Mouse (Mus musculus) myocyte (in vitro differentiated cells): ENCODE results near the gene Efcab11. TPM values are rescaled to one million over a fixed set of nuclear protein-coding genes. Genes with fewer than 3 reads are reported as not detected.

Source experiments
- H3K27me3 ChIP-seq: one replicate; pipeline ENCODE4 v1.6.1; 2011; ENCODE audit not compliant: control insufficient read depth, insufficient read depth, insufficient read length
- H3K36me3 ChIP-seq: one replicate; pipeline ENCODE4 v1.6.1; 2011; ENCODE audit not compliant: control insufficient read depth, insufficient read depth
- H3K4me2 ChIP-seq: one replicate; pipeline ENCODE4 v1.6.1; 2011; ENCODE audit warnings: low read depth, control low read depth
- H3K4me3 ChIP-seq: one replicate; pipeline ENCODE4 v1.5.1; 2011; ENCODE audit warnings: mild to moderate bottlenecking, control low read depth, moderate library complexity
- H3K79me2 ChIP-seq: one replicate; pipeline ENCODE4 v1.6.1; 2011; ENCODE audit not compliant: control insufficient read depth, insufficient read depth
- H3ac ChIP-seq: one replicate; pipeline ENCODE4 v1.6.1; 2011; ENCODE audit not compliant: control insufficient read depth, insufficient read length
- CEBPB ChIP-seq: IDR thresholded peaks from 2 replicates; pipeline ENCODE4 v1.6.1; 2011; ENCODE audit warnings: mild to moderate bottlenecking, moderate library complexity; ENCODE audit not compliant: poor library complexity, insufficient read depth, severe bottlenecking
- E2F4 ChIP-seq: IDR thresholded peaks from one replicate; pipeline ENCODE4 v1.6.1; 2011; ENCODE audit warnings: mild to moderate bottlenecking, control low read depth, moderate library complexity; ENCODE audit not compliant: insufficient read depth
- MAX ChIP-seq: IDR thresholded peaks from one replicate; pipeline ENCODE4 v1.6.1; 2011; ENCODE audit warnings: low read depth, mild to moderate bottlenecking, control low read depth
- MYOD1 ChIP-seq, 3 experiments: IDR thresholded peaks; one replicate each; pipeline ENCODE4 v1.6.1; 2011; ENCODE audit warnings: control low read depth in 2 of 3, low read depth in 2 of 3, mild to moderate bottlenecking in 2 of 3, moderate library complexity in 1 of 3; ENCODE audit not compliant: insufficient read length in 2 of 3, control insufficient read depth in 1 of 3
- MYOG ChIP-seq, 3 experiments: IDR thresholded peaks; one replicate each; pipeline ENCODE4 v1.6.1; 2011; ENCODE audit warnings: control low read depth in 2 of 3, low read depth in 2 of 3, mild to moderate bottlenecking in 2 of 3; ENCODE audit not compliant: insufficient read length in 2 of 3, control insufficient read depth in 1 of 3, insufficient read depth in 1 of 3
- POLR2A ChIP-seq: IDR thresholded peaks from one replicate; pipeline ENCODE4 v1.6.1; 2011; ENCODE audit warnings: low read depth, mild to moderate bottlenecking, control low read depth, moderate library complexity; ENCODE audit not compliant: insufficient read length
- POLR2AphosphoS2 ChIP-seq: IDR thresholded peaks from one replicate; pipeline ENCODE4 v1.6.1; 2011; ENCODE audit warnings: low read depth, control low read depth; ENCODE audit not compliant: insufficient read length
- REST ChIP-seq: IDR thresholded peaks from one replicate; pipeline ENCODE4 v1.6.1; 2011; ENCODE audit warnings: mild to moderate bottlenecking, control low read depth, moderate library complexity; ENCODE audit not compliant: insufficient read depth, insufficient read length
- SRF ChIP-seq: IDR thresholded peaks from one replicate; pipeline ENCODE4 v1.6.1; 2011; ENCODE audit warnings: low read depth; ENCODE audit not compliant: control insufficient read depth, insufficient read length
- TCF12 ChIP-seq: IDR thresholded peaks from one replicate; pipeline ENCODE4 v1.6.1; 2011; ENCODE audit warnings: mild to moderate bottlenecking, control low read depth; ENCODE audit not compliant: poor library complexity, insufficient read depth, severe bottlenecking
- TCF3 ChIP-seq: IDR thresholded peaks from one replicate; pipeline ENCODE4 v1.6.1; 2011; ENCODE audit warnings: low read depth, control low read depth; ENCODE audit not compliant: insufficient read length
- USF1 ChIP-seq: IDR thresholded peaks from one replicate; pipeline ENCODE4 v1.6.1; 2011; ENCODE audit warnings: low read depth, mild to moderate bottlenecking, control low read depth, moderate library complexity
- polyA plus RNA-seq: library from polyadenylated mRNA; unstranded; fragments of >200 nt; fragmentation: generic; extraction: Trizol; gene quantifications from one replicate; pipeline ENCODE4 v1.2.1, GENCODE M21; 2012; ENCODE audit warnings: missing spikeins

Efcab11 gene
- polyA plus RNA-seq, 1 experiment, result 3.5 TPM

DNA sequence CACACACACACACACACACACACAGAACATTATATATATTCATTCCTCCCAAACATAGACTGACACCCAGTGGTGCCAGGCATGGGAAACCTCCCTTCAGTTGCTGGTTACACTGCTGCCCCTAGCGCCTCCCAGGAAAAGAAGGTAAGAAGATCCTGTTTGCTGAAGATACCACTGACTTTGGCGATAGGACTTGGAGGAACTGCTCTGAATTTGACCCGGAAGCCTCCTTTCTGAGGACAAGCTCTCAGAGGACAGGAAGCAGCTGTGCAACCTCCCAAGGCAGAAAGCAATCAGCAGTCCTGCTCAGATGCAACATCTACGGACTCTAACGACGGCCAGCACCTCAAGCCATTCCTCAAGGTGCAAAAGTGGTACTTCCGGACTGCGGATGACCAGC lies 142.6 kb downstream of the Efcab11 start:
- Histone ChIP-seq H3K4me2 (no peak overlapping the region), H3K27me3 (no peaks in the 10 kb centered on the region), H3K36me3 (no peaks in the 10 kb centered on the region), H3K79me2 (no peaks in the 10 kb centered on the region), H3K4me3 (no peak overlapping the region), H3ac (no peak overlapping the region)
- TF ChIP-seq MYOG (IDR thresholded peaks at IDR 0.05; ENCODE audit: control insufficient read depth in 1 of 3, insufficient read depth in 1 of 3, insufficient read length in 2 of 3, low read depth in 2 of 3) (no peak), MAX (no peak), POLR2AphosphoS2 (no peak), SRF (no peak), CEBPB (no peak), MYOD1 (IDR thresholded peaks at IDR 0.05; ENCODE audit: control insufficient read depth in 1 of 3, insufficient read length in 2 of 3, low read depth in 2 of 3) (no peak), TCF3 (no peak), E2F4 (no peak), TCF12 (no peak), REST (no peak), USF1 (no peak), POLR2A (no peak)

GRCm38 (mm10) chr12:99739211-99739610 lies 145.0 kb downstream of the Efcab11 start:
- Histone ChIP-seq H3K27me3 (no peaks in the 10 kb centered on the region), H3K4me3 (no peak overlapping the region), H3K36me3 (no peaks in the 10 kb centered on the region), H3ac (no peak overlapping the region), H3K79me2 (no peaks in the 10 kb centered on the region), H3K4me2 (no peak overlapping the region)
- TF ChIP-seq TCF12 (no peak), POLR2A (no peak), E2F4 (no peak), MYOD1 (IDR thresholded peaks at IDR 0.05; ENCODE audit: control insufficient read depth in 1 of 3, insufficient read length in 2 of 3, low read depth in 2 of 3) (no peak), MYOG (IDR thresholded peaks at IDR 0.05; ENCODE audit: control insufficient read depth in 1 of 3, insufficient read depth in 1 of 3, insufficient read length in 2 of 3, low read depth in 2 of 3) (no peak), USF1 (no peak)

DNA sequence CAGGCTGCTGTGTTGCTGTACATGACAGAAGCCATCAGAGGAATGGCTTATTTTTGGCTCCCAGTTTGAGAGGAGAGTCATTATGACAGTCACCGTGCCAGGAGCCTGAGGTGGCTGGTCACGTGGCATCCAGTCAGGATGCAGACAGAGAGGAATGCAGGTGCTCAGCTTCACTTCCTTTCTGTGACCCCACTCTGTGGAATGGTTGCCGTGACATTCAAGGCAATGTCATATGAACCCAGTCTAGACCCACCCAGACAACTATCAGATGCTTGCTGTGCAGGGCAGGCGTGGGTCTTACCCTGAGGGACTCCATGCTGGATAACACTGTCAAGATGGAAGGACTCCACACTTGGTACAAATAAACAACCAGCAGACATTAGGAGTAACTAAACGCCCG lies 146.0 kb downstream of the Efcab11 start:
- H3K36me3 ChIP-seq, result no peaks in the 10 kb centered on the region
- no peaks in the 10 kb centered on the region for H3K27me3 ChIP-seq
- no peak overlapping the region for H3K4me3 ChIP-seq
- H3ac ChIP-seq, result no peak overlapping the region
- no peaks in the 10 kb centered on the region for H3K79me2 ChIP-seq
- TF ChIP-seq MAX (no peak), SRF (no peak), MYOG (IDR thresholded peaks at IDR 0.05; ENCODE audit: control insufficient read depth in 1 of 3, insufficient read depth in 1 of 3, insufficient read length in 2 of 3, low read depth in 2 of 3) (no peak), USF1 (no peak), TCF3 (no peak), POLR2A (no peak), POLR2AphosphoS2 (no peak)
- H3K4me2 ChIP-seq, result no peak overlapping the region

DNA sequence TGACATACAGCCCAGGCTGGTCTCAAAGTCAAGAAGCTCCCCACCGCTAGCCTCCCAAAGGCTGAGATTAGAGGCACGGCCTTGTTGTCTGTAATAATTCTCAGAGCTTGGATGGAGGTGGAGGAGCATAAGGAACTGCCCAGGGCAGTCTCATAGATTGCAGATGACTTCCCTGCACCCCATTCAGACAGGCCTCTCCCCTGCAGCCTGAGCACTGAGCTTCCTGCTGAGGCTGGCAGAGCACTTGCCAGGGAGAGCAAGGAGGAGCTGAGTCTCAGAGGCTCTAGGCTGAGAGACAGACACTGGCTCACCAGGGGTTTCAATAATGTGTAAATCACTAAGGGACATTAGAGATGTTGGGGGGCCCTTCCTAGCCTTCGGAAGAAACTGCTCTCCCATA lies 147.3 kb downstream of the Efcab11 start:
- TF ChIP-seq POLR2A (no peak), TCF12 (no peak), REST (no peak)
- no peak overlapping the region for H3K4me3 ChIP-seq
- H3K79me2 ChIP-seq, result no peaks in the 10 kb centered on the region
- H3K36me3 ChIP-seq, result no peaks in the 10 kb centered on the region
- no peaks in the 10 kb centered on the region for H3K27me3 ChIP-seq
- H3K4me2 ChIP-seq, result no peak overlapping the region
- no peak overlapping the region for H3ac ChIP-seq

DNA sequence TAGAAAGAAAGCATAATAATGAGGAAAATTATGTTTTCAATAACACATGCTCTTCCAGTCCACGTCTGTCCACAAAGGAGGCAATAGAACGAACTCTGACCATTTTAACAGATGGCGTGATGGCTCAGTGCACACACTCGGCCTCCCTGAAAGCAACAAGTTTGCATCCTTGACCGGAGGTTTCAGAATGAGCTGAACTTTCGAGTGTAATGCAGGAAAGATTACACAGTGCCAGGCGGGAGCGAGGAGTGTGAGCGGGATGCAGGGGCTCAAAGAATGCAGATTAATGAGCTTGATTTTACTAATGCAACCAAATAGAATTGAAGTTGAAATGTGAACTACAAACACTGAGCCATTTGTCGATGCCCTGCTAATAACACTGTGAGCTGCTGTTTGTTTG lies 149.1 kb downstream of the Efcab11 start:
- no peak for TF ChIP-seq MAX
- TF ChIP-seq E2F4, result no peak
- TF ChIP-seq TCF3, result no peak
- no peaks in the 10 kb centered on the region for H3K36me3 ChIP-seq
- no peaks in the 10 kb centered on the region for H3K27me3 ChIP-seq
- H3K4me2 ChIP-seq, result no peak overlapping the region
- H3K79me2 ChIP-seq, result no peaks in the 10 kb centered on the region
- H3ac ChIP-seq, result no peak overlapping the region
- no peak overlapping the region for H3K4me3 ChIP-seq

DNA sequence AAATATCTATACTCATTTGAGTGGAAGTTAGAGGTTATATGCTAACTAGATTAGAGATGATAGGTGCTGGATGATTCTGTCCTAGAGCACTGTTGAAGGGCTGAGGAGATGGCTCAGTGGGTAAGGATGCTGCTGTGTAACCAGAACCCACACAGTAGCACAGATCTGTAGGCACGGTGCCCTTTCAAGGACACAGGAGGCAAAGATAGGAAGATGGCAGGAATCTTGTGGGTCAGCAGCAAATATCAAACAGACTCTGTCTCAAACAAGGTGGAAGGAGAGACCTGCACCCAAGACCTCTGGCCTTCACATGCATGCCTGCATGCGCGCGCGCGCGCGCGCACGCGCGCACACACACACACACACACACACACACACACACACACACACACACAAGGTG lies 160.0 kb downstream of the Efcab11 start:
- no peaks in the 10 kb centered on the region for H3K27me3 ChIP-seq
- H3K36me3 ChIP-seq, result no peaks in the 10 kb centered on the region
- no peak overlapping the region for H3K4me3 ChIP-seq
- H3K79me2 ChIP-seq, result no peaks in the 10 kb centered on the region
- H3K4me2 ChIP-seq, result no peak overlapping the region
- H3ac ChIP-seq, result no peak overlapping the region
- TF ChIP-seq SRF (no peak), MAX (no peak), MYOG (IDR thresholded peaks at IDR 0.05; ENCODE audit: control insufficient read depth in 1 of 3, insufficient read depth in 1 of 3, insufficient read length in 2 of 3, low read depth in 2 of 3) (no peak), E2F4 (no peak), REST (no peak)
